Mouse (Mus musculus): ENCODE measurements around the gene Fhl3.
"Not testable (repeated sequence)": the region's sequence is repeated elsewhere in the genome, so short reads cannot be mapped to it uniquely, and the experiment has no call there.

Fhl3 gene

DNA sequence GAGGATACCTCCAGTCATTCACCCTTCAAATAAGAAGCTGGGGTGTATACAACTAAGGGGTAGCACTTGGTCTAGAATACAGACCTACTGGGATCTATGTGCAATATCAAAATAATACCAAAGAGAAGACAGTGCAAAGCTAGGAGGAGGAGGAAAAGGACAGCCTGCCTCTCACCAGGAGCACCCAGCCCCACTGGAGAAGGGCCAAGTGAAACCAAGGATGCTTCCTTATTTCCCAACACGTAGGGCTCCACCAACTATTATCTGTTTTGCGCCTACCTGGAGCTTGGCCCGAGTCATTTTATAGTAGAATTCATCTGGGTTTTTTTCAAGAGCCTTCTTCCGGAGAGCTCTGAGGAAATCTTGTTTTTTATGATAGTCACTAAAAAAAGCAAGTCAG, 17.0 kb upstream of the Fhl3 start:
- no peak for DNase-seq (ENCODE audit: low read depth, low spot score)

DNA sequence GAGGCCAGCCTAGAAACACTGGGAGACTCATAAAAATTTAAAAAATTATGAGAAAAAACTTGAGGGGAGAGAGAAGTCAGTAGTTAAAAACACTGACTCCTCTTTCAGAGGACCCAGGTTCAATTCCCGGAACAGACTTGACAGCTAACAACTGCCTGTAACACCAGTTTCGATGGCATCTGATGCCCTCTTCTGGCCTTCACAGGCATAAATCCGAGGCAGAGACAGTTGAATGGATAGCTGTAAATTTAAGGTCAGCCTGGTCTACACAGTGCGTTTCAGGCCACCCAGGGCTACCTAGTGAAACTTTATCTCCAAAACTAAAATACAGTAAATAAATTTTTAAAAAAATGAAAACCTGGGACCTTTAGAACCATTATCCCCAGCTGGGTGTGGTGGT, 15.5 kb upstream of the Fhl3 start:
- DNase-seq (ENCODE audit: low read depth, low spot score), result no peak

DNA sequence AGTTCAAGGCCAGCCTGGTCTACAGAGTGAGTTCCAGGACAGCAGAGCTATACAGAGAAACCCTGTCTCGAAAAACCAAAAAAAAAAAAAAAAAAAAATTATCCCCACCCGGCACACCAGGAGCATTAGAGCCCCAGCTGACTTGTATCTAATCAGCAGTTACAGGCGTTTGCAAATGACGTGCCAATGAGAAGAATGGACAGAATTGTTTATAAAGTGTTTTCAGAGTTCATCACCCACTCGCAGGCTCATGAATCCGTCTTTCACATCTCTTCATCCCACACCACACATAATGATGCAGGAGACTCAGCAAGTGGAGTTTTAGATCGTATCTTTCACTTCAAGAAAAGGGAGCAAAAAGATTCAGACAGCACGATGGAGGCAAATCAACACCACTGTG, 15.0 kb upstream of the Fhl3 start:
- DNase-seq (ENCODE audit: low read depth, low spot score), result no peak

DNA sequence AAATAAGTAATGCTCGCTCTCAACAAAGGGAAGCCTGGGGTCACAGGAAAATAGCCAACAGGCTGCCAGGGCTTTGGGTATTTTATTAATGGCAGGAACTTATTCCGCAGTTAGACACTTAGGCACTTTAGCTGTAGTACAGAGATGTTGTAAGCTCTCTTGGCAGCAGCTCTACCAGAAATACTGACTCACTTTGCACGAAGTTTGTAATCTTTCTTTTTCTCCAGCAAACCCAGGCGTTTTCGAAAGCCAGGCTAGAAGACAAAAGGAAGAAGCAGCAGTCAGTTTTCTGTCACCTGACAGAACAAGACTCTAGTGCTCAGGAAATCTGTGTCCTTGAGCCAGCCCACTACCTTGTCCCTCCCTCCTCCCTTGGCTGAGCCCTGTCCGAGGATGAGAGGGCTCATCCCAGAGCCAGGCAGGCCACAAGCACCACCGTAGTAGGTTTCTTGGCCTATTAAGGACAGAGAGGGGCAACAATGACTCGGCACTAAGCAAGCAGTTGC, 14.6 kb upstream of the Fhl3 start:
- no peak for DNase-seq (ENCODE audit: low read depth, low spot score)

DNA sequence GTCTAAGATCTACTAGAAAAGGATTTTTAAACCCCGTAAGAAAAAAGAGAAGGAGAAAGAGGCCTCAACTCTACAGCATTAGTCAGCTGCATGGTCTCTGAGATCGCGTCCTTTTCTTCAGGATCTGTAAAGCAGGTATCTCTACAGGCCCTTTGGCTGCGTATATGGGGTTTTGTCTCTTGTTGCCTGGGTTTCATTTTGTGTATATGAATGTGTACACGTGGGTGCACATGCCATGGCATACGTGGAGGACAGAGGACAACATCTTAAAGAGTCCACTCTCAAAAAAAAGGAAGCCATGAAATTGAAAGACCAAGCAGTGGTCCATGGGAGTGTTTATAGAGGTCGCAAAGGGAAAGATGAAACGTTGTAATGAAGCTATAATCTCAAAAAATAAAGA, 9.0 kb upstream of the Fhl3 start:
- DNase-seq (ENCODE audit: low read depth, low spot score), result no peak

DNA sequence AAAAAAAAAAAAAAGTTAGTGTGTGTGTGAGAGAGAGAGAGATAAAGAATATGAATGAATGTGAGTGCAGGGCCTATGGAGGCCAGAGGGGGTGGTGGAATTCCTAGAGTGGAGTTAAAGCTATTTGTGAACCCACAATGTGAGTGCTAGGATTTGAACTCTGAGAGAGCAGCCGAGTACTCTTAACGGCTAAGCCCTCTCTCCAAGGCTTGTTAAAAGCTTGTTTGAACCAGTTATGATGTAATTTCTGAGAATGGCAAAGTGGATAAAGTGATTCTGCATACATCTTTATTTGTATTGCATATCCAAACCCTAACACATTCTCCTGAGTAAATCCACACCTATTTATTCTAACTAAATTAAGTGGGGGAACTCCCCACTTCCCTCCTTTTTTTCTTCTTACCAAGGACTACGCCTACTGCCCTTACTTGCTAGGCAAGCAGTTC, 8.1 kb upstream of the Fhl3 start:
- DNase-seq (ENCODE audit: low read depth, low spot score), result no peak

DNA sequence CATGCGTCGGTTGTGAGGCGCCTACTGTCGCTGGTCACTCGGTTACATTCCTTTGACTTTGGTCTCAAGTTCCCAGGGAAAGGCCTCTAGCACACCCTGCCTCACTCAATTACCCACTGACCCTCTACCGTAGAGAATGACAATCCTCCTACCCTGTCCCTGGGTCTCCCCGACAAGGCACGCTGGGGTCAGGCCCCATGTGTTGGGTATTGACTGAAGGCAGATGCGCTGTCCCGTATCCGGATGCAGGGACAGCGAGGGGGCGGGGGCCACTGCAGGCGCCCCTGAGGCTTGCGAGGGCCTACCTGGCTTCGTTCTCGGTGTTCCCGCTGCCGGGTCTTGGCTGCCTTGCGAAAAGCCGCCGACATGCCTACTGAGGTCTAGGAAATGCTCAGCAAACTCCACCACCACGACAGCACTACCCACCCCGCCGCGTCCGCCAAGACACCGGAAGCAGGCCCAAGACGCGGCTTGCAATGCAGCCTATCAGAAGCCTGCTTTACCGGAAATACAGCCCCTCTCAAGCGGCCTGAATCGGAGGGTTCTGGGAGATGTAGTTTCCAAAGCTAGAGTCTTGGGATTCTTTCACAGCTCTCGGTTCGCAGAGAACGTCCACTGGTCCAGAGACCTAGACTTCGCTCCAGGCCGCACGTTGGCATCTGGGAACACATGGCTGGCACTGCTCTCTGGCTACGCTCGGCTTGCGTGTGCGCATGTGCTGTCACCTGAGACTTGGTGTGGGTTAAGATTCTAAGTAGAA, 7.2 kb upstream of the Fhl3 start, which contains the start of gene Utp11:
TSS of gene Utp11 (minus strand) at position 466 of the 760 bp plus-strand sequence.
- peak; percentile 81 for DNase-seq (ENCODE audit: low read depth, low spot score)

DNA sequence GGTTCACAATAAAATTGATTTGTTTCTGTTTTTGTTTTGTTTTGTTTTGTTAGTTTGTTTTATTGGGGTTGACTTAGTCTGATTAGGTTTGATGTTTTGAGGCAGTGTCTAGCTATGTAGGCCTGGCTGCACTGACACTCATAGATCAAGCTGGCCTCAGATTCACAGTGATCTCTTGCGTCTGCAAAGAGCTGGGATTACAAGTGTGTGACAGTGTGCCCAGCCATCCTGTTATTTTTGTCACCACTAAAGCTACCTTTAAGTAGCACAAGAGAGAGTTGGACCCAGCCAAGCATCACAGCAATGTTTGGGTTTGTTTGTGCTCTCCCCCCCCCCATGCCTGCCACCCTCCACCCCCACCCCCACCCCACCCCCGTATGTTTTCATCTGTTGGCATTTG, 5.9 kb upstream of the Fhl3 start:
- DNase-seq (ENCODE audit: low read depth, low spot score), result no peak

DNA sequence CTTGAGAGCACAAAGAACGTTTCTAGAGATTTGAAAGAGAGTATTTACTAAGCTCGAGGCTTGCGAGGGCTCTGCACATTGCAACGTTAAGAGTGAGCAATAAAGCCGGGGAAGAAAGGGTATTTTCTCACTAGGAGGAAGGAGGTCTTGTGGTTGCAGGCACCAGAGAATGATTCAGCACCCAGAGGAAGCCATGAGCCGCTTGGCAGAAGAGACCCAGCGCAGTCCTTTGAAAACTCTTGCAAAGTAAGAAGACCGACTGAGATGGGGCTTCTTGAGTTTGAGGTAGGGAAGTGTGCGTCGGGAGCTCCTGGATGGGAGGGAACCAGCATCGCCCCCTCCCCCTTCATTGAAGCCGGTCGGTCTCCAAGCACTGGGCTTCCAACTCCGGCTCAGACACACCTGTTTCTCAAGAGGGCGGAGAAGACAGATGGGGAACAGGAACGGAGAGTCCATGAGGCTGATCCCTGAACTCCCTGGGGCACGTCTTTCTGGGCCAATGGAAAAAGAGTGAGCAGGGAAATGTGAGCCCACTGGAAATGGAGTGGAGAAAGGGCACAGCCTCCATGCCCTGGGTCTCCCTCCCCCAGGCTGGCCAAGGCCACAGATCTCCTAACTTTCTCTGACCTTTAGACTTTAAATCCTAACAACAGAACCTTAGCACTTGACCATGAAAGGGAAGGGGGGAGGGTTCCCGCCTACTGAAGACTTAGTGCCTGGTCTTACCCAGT, 4.5 kb upstream of the Fhl3 start:
- DNase-seq (ENCODE audit: low read depth, low spot score), result no peak

DNA sequence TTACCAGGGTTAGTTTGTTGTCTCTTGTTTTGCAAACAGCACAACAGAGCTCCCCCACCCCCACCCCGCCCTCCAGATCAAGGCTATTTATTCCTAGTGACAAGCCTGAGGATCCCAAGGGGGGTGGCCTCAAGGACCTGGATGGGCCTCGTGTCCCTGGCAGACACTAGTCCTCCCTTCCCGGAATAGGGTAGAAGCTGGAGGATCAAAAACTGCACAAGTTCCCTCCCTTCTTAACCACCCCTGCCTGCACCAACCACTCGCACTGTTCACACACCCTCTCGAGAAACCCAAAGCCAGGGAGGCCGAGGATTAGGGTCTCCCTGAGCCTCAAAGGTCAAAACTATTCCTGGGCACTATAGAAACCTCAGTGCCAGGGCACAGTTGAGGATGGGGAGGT, 710 bp upstream of the Fhl3 start:
- DNase-seq (ENCODE audit: low read depth, low spot score), result no peak

DNA sequence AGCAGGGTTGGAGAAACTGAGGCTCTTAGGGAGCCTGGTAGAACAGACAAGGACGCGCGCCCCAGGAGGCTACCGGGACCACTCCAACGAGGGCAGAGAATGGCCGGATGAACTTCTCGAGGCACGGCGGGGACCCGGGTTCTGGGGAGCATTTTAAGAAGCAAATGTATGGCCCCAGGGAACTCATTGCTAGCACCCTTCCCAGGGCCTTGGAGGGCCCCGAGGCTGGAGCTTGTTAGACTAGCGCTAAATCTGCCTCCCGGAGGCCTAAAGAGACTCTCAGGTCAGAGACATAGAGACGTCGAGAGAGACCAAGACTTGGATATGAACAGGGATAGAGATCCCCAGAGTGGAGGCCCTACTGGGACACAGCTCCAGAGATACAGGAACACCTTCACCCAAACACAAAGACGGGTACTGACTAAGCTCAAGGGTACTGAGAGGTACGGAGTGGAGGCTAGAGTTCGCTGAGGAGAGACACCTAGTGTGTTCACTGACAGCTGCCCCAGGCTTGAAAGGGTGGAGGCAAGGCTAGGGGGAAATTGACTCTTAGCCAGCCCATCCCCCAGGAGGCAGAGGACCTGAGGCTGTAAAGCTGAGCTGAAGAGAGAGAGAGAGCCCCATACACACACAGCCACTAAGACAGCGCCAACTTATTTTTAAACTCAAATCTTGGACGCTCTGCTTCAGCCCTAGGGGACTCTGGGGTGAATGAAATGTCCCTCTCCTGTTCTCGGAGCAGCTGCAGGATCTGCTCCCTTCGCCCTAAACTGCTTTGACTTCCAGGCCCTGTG, 748 bp downstream of the Fhl3 start:
- DNase-seq (ENCODE audit: low read depth, low spot score), result no peak

DNA sequence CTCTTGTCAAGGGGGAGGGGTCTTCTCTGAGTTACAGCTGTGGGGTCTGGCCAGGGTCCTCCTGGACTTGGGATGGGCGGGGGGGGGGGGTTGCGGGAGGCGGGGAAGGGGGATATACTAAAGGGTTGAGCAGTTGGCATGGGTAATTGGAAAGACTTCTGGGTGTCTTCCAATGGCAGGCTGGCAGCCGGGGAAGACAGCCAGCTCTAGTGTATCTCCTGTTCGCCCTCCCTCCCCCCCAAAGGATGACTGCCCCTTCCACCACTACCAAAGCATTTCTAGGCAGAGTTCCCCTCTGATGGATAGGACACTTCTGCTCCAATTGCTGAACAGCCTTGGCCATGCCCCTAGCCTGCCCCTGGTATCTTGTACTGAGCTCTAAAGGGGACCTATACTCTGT, 1.4 kb downstream of the Fhl3 start:
- no peak for DNase-seq (ENCODE audit: low read depth, low spot score)

DNA sequence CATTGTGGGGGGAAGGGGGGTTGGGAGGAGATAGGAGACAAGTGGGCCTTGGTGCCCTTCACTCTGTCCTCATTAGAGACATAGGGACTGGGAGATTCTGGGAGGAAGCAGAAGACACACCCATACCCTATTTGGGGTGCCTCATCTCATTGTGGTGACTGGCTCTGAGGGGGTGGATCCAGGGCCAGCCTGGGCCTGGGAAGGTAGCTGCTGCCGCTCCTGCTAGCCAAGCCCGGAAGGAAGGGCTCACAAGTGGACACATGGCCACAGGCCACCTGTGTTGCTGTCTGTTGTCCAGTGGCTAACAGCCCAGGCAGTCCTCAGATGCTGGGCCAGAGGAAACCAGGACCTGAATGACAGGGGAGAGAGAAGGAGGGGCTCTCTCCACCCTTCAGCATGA, 2.9 kb downstream of the Fhl3 start:
- DNase-seq (ENCODE audit: low read depth, low spot score), result no peak

DNA sequence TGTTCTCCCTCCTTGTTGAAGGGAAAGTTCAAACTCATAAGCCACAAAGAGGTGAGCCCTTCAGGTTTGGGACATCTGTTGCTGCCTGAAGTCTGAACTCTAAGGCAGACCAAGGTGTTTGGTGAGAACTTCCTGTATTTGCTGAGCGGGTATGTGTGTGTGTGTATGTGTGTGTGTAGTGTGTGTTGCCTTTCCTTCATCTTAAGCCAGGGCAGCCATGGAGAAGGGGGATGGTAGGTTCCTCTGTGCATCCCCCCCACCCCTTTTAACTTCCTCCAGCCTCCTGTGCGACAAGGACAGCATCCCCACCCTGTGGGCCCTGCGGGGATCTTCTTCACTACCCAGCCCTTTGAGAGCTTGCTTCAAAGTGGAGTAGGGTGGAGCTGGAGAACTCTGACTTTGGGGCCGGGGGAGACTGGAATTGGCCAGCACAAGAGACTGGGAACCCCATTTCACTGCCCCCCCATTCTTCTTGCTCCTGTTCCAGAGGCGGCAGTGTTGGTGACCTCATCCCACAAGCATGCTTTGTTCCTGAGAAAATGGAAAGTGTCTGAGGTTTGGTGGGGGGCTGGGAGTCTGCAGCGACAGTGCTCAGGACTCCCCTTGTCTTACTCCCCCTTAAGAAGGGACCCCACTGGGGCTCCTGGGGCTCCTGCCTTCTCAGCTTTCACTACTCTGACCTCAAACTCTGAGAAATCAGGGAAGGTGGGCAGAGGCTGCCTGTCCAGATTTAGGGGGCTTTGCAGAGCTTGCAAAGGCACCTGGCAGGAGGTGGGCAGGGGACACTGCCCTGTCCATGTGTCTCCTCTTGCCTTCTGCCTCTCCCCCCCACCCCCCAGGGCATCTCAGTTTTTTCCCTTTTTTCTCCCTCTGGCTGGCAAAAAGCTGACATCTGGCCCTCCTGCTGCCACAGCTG, 3.6 kb downstream of the Fhl3 start:
- no peak for DNase-seq (ENCODE audit: low read depth, low spot score)

DNA sequence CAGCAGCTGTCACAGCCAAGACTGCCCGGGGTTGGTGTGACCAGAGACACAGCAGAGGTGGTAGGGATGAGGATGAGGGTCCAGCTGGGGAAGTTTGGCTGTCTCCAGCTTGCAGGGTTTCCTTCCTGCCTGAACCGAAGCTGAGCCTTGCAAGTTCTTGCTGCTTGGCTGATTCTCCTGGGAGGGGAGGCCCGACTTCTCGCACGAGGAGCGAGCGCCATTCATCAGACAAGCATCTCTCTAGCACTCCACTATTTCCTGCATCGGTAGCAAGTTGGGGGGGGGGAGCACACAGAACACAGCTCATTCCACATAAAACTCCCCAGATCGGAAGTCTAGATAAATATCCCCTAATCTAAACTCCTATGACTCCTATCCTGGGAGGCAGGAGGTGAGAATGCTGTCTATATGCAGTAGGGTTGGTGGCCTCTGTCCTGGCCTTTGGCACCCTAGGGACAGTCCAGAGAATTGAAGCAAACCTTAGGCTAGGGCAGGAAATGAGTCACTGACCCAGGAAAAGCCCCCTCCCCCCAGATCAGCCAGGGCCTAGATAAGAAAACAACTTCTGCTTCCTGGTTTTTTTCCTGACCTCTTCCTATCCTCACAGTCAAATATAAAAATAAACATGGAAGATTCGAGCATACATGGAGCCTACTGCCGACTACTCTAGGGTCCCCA, 4.4 kb downstream of the Fhl3 start:
- DNase-seq (ENCODE audit: low read depth, low spot score), result no peak

DNA sequence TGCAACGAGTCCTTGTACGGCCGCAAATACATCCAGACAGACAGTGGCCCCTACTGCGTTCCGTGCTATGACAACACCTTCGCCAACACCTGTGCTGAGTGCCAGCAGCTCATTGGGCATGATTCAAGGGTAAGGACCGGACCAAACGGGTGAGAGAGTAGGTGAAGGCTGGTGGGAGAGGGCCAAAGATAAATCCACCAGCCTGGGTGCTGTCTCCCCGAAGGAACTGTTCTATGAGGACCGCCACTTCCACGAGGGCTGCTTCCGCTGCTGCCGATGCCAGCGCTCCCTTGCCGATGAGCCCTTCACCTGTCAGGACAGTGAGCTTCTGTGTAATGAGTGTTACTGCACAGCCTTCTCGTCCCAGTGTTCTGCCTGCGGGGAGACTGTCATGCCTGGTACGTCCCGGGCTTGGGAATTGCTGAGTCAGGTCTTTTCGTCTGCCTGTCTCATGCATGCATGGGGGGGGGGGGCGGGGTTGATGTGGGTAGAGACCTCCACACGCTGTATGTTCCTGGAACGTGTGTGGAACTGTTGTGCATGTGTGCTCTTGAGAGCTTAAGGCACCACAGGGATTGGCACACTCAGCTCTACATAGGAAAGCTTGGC, 5.3 kb downstream of the Fhl3 start:
- DNase-seq (ENCODE audit: low read depth, low spot score), result no peak

DNA sequence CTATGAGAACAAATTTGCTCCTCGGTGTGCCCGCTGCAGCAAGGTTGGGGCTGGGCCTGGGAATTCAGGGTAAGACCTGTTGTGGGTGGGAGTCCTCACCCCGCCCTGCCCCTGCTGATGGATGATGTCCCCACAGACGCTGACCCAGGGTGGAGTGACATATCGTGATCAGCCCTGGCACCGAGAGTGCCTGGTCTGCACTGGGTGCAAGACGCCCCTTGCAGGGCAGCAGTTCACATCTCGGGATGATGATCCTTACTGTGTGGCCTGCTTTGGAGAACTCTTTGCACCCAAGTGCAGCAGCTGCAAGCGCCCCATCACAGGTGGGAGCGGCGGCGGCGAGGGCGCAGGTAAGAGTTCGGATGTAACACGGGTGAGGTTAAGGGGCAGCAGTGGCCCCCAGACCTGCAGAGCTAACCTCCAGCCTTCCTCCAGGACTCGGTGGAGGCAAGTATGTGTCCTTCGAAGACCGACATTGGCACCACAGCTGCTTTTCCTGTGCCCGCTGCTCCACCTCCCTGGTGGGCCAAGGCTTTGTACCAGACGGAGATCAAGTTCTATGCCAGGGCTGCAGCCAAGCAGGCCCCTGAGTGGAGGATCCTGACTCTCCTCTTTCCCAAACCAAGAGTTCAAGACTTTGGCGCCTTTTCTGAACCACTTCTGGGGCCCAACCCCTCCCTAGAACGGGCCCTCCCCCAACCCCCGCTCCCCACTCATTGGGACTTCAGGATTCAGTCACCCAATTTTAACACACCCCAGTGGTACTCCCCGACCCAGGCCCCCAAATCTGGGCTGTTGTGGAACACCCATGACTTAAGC, 7.1 kb downstream of the Fhl3 start:
- DNase-seq (ENCODE audit: low read depth, low spot score), result not testable (repeated sequence)

DNA sequence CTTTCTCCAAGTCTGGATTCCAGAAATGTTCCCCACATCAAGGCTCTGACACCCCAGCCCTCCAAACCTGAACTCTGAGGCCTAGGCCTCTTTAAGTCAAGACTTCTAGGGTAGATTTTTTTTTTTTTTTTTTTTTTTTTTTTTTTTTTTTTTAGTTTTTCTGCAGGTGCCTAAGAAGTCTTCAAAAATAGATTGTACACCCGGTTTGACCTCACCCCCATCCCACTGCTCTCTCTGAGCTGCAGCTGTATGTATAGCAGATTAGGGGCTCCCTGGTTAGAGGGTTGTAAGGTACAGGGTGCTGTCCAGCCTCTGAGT, 7.7 kb downstream of the Fhl3 start:
- DNase-seq (ENCODE audit: low read depth, low spot score), result not testable (repeated sequence)
